Mouse (Mus musculus): ENCODE data around the gene Sbf2.
"Not testable (repeated sequence)": the region's sequence is repeated elsewhere in the genome, so short reads cannot be mapped to it uniquely, and the experiment has no call there.

Sbf2 gene

GRCm38 (mm10) chr7:110629892-110630666 lies 15.4 kb upstream of the Sbf2 start:
- peak; percentile 68 to 79 for DNase-seq (ENCODE audit: low spot score in 2 of 2)

- DNase-seq (ENCODE audit: low spot score in 2 of 2), result peak in 1 of 2 experiments; percentile 16
Observed at GRCm38 (mm10) chr7:110628611-110629354, 14.1 kb upstream of the Sbf2 start.

- no peak for DNase-seq (ENCODE audit: low spot score in 2 of 2)
Observed at GRCm38 (mm10) chr7:110628273-110628600, 13.5 kb upstream of the Sbf2 start.

GRCm38 (mm10) chr7:110627486-110628272 lies 13.0 kb upstream of the Sbf2 start, which contains the start of gene Adm:
Gene Adm (plus strand): TSS chr7:110627661.
- peak in 1 of 2 experiments; percentile 20 for DNase-seq (ENCODE audit: low spot score in 2 of 2)

- no peak for DNase-seq (ENCODE audit: low spot score in 2 of 2)
Observed at GRCm38 (mm10) chr7:110627099-110627482, 12.4 kb upstream of the Sbf2 start.

GRCm38 (mm10) chr7:110626186-110627098 lies 11.7 kb upstream of the Sbf2 start:
- peak in 1 of 2 experiments; percentile 17 for DNase-seq (ENCODE audit: low spot score in 2 of 2)

GRCm38 (mm10) chr7:110625489-110625888 lies 10.8 kb upstream of the Sbf2 start:
- no peak for DNase-seq (ENCODE audit: low spot score in 2 of 2)

GRCm38 (mm10) chr7:110624961-110625360 lies 10.2 kb upstream of the Sbf2 start:
- DNase-seq (ENCODE audit: low spot score in 2 of 2), result peak in 1 of 2 experiments; percentile 13

GRCm38 (mm10) chr7:110624067-110624466 lies 9.3 kb upstream of the Sbf2 start:
- peak in 1 of 2 experiments; percentile 11 for DNase-seq (ENCODE audit: low spot score in 2 of 2)

- DNase-seq (ENCODE audit: low spot score in 2 of 2), result no peak
Observed at GRCm38 (mm10) chr7:110619086-110619611, 4.4 kb upstream of the Sbf2 start.

GRCm38 (mm10) chr7:110615792-110616191 lies 1.1 kb upstream of the Sbf2 start:
- no peak for DNase-seq (ENCODE audit: low spot score in 2 of 2)

GRCm38 (mm10) chr7:110615151-110615631 lies 469 bp upstream of the Sbf2 start:
- DNase-seq (ENCODE audit: low spot score in 2 of 2), result peak in 1 of 2 experiments; percentile 30

GRCm38 (mm10) chr7:110613381-110614132 lies 1.2 kb downstream of the Sbf2 start:
- DNase-seq (ENCODE audit: low spot score in 2 of 2), result no peak

GRCm38 (mm10) chr7:110606906-110607305 lies 7.8 kb downstream of the Sbf2 start:
- no peak for DNase-seq (ENCODE audit: low spot score in 2 of 2)

GRCm38 (mm10) chr7:110605476-110605875 lies 9.2 kb downstream of the Sbf2 start:
- no peak for DNase-seq (ENCODE audit: low spot score in 2 of 2)

GRCm38 (mm10) chr7:110597141-110597540 lies 17.6 kb downstream of the Sbf2 start:
- no peak for DNase-seq (ENCODE audit: low spot score in 2 of 2)

GRCm38 (mm10) chr7:110593991-110594390 lies 20.7 kb downstream of the Sbf2 start:
- not testable (repeated sequence) for DNase-seq (ENCODE audit: low spot score in 2 of 2)

- no peak for DNase-seq (ENCODE audit: low spot score in 2 of 2)
Observed at GRCm38 (mm10) chr7:110587721-110588120, 27.0 kb downstream of the Sbf2 start.

GRCm38 (mm10) chr7:110585250-110585649 lies 29.5 kb downstream of the Sbf2 start:
- no peak for DNase-seq (ENCODE audit: low spot score in 2 of 2)

- no peak for DNase-seq (ENCODE audit: low spot score in 2 of 2)
Observed at GRCm38 (mm10) chr7:110584159-110584558, 30.6 kb downstream of the Sbf2 start.
